Mouse (Mus musculus) cerebellum, postnatal 10 days (tissue): ENCODE measurements at regions not wholly inside any gene's neighbourhood (a gene's known extent, or its start where the extent isn't known, plus 50 kb on each side); places are given as distances from the start of the nearest gene placed in this dataset.
A peak's percentile ranks its signal among the peaks of the same experiment; 100 is the strongest.
"Not testable (repeated sequence)": the region's sequence is repeated elsewhere in the genome, so short reads cannot be mapped to it uniquely, and the experiment has no call there.

Experiments
- DNase-seq, 2 experiments: peaks; one replicate each; pipeline ENCODE4 v3.0.0; 2021; ENCODE audit warnings: mixed read lengths in 2 of 2

DNA sequence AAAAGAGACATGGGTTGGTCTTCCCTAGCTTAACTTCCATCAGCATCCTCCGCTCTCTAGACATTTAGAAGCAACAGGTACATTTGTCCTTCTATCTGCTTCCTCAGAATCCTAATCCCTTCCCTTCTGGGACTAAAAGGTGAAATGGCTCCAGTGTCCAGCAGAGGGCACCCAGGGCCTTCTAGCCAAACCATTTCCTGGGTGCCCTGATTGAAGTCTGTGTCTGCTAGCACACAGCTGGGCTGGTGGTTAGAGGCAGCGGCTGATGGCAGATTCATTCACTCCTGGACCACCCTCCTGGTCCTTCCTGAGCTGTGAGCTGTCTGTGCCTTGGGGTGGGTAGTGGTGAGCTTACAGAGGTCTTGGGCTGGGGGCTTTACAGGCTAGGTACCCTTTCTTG, 76.5 kb upstream of the Col13a1 start:
- DNase-seq: peak; percentile 84 to 85

DNA sequence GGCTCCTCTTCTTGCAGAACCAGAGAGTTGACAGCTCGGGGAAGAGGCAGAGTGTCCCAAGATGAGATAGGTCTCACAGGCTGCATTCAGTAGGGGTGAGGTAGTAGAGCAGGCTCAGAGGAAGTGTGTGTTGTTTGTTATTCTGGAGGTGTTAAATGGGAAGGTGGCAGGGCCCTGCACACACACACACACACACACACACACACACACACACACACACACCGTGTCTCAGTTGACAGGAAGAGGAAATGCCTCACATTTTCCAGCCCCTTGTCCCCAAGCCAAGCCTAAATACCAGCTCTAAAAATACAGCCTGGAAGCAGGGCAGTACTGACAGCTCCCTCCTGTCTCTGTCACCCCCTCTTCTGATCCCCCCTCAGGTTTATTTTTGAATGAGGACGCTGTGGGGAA, 70.9 kb upstream of the Col13a1 start:
- DNase-seq: no peak

DNA sequence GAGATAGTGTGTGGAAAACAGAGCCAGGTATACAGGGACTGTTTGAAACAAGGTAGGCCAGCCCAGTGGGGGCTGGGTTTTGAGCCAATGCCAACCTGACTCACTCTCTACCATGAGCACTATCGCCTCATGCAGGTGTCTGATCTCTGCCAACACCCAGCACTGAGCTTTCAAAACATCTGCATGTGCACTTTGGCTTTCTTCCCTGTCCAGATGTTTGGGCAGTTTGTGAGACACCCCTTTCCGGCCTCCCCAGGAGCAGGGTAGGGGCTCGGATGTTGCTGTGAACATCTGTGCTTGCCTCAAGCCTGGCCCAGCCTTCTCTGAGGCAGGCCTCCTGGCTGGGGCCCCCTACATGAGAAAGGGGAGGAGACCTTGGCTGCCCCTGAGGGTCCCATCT, 65.5 kb upstream of the Col13a1 start:
- no peak for DNase-seq

DNA sequence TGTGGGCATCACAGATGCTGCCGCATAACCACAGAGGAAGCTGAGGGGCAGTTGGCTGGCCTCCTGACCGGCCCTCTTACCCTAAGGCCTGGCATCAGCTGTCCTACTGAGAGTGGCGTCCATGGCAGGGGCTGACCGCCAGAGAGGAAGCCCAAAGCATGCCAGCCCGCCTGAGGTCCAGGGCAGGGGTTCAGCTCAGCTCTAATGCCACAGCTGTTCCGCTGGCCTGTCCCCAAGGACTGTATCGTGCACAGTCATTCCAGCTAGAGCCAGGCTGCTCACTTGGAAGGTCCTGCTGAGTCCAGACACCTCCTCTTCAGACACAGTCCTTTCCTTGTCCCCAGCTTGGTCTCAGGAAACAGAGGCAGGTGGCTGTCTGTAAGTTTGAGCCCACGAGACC, 61.0 kb upstream of the Col13a1 start:
- no peak for DNase-seq

DNA sequence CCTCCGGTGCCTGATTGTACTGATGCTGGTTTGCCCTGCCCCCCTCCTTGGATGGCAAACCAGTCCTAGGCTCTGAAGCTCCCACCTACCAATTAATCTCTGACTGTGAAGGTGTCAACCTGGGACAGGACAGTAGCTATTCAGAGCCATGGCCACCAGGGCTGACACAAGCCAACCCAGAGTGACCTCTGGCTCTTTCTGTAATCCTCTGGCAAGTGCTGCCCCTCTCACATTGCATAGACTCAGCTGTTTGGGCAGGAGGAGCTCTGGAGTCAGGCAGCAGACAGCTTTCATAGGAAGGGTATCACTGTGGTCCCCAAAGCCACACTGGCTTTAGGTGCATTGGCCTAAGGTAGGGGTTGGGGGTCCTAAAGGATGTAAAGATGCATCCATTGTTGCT, 59.7 kb upstream of the Col13a1 start:
- no peak for DNase-seq

DNA sequence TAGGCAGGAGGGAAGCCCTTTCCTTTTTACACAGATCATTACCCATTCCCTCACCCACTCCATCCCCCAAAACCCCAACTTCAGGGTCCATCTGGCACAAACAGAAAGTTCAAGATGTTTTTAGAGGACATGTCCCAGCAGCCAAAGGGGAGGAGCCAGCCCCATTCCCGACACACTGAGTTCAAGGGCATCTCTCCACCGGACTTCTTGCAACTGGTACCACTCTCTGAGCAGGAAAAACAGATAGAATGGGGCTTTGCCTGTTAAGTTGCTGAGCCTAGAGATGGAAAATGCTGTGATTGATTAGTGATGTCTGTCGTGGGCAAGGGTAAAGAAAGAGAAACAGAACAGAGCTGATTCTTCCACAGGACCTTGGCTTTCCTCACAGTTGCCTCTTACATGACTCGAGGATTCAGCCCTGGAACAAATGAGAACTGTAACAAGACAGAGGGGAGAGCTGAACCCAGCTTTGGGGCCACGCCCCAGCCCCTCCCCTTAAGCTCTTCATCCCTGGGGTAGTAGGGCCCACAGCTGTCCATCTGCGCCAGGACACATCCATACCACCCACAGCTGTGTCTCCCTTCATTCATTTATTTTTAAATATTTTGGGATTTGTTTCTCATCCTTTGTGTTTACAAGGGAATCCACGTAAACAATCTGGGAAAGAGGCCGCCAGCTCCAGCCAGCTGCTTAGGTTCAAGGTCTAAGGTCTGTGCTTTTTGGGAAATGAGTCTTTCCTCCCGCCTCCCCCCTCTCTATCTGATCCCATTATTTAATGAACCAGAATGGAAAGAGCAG, 58.7 kb upstream of the Col13a1 start:
- DNase-seq: no peak

DNA sequence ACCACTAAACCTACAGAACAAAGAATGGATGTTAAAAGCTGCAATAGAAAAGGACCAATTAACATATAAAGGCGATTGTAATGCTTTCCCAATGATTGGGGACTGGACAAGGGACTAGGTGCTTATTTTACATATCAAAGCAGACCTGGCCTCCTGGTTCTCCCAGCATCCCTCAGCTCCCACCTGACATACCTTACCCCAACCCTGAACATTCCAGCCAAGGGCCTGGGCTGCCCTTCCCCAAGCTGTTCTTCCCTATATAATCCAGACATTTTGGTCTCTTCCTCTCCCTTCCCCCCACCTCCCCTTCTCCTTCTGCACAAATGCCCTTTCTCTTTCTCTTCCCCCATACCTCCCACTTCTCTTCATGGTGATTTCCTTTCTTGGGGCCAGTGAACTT, 57.9 kb upstream of the Col13a1 start:
- no peak for DNase-seq

DNA sequence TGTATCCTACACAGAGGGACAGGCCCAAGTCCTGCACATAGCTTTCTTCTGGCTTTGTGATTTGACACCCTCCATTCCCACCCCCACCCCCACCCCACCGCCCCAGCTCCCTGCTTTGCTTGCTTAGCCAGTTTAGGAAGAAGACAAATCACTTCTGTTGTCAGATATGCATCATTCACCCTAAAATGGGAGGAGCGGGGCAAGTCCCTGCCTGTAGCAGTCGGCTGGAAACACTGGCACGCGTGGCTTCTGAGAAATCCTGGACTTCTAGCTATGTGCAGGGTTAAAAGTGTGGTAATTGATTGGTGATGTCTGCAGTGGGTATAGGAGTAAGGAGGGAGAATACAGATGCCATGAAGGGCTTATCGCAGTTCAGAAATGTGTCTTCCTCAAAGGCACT, 55.4 kb upstream of the Col13a1 start:
- no peak for DNase-seq

DNA sequence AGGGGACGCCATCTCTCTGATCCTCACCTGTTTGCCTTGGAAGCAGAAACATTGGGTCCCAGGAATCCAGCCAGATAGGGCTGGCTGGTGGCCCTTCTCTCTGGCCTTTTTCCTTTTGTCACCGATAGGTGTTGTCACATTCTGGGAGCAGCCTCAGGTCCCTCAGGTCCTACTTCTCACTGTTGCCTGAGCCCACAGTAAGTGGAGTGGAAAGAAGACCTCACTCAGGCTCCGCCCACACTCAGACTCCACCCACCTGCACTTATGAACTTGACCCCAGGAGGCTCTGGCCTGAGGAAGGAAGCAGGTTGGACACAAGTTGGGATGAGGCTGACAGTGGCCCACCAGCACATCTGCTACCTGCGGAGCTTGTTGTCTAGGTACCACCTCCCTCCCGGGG, 54.8 kb upstream of the Col13a1 start:
- peak in 1 of 2 experiments; percentile 30 for DNase-seq

DNA sequence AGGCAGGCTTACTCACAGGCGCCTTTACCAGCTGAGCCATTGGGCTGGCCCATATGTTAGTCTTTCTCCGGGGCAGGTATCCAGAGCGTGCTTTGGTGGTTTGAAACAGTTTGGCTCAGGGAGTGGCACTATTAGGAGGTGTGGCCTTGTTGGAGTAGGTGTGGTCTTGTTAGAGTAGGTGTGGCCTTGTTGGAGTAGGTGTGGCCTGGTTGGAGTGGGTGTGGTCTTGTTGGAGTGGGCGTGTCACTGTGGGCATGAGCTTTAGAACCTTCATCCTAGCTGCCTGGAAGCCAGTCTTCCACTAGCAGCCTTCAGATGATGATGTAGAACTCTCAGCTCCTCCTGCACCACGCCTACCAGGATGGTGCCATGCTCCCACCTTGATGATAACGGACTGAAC, 53.1 kb upstream of the Col13a1 start:
- not testable (repeated sequence) for DNase-seq

DNA sequence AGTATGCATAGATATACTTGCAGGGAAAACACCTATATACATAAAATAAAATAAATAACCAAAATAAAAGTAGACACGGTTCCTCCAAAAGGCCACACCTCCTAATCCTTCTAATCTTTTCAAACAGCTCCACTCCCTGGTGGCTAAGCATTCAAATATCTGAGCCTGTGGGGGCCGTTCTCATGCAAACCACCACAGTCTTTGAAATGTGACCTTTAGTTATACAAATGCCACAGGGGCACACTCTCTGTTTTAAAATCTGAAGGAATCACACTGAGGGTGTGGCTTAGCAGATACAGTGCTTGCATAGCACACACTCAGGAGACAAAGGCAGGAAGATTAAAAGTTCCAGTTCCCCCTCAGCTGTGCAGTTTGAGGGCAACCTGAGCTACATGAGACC, 50.4 kb upstream of the Col13a1 start:
- DNase-seq: no peak
